Mouse (Mus musculus): ENCODE results near the gene Cdiptos. TPM values are rescaled to one million over a fixed set of nuclear protein-coding genes. Genes with fewer than 3 reads are reported as not detected.
A peak's percentile ranks its signal among the peaks of the same experiment; 100 is the strongest.

Gene Cdiptos
- total and polyA plus RNA-seq, 2 experiments from 2014 or later: 1.5 TPM; not detected in 1

- Histone ChIP-seq H3K4me2 (ENCODE audit: low read depth, low read length) (no peak overlapping the region), H3K27me3 (ENCODE audit: control insufficient read depth, insufficient read depth, low read length) (no peaks in the 10 kb centered on the region), H3K9me3 (replicated peaks; ENCODE audit: control insufficient read depth, low read length) (no peaks in the 10 kb centered on the region), H3K9ac (replicated peaks; ENCODE audit: low read depth, low read length) (no peak overlapping the region), H3K4me3 (ENCODE audit: low read depth, low read length) (no peak overlapping the region), H3K36me3 (replicated peaks; ENCODE audit: control insufficient read depth, insufficient read depth, low read length) (0 out of 2 replicates have a peak, but pooled peaks cover 10% of the 10 kb centered on the region), H3K4me1 (ENCODE audit: control insufficient read depth, insufficient read depth) (peaks cover 25% of the 10 kb centered on the region), H3K27ac (ENCODE audit: low read depth) (no peak overlapping the region)
- DNase-seq (ENCODE audit: low spot score) (no peak), ATAC-seq (ENCODE audit: insufficient read depth, low read depth) (no peak)
- 97% methylated on average over 10 of the region's 10 CpGs for WGBS
- TF ChIP-seq CTCF (IDR thresholded peaks at IDR 0.05; ENCODE audit: low read depth) (no peak), EP300 (IDR thresholded peaks at IDR 0.05; ENCODE audit: low read depth) (no peak)
These were observed 36.9 kb upstream of the Cdiptos start for GRCm38 (mm10) chr7:127012845-127013244.

- ATAC-seq (ENCODE audit: insufficient read depth, low read depth): no peak
- 72% methylated on average over 6 of the region's 6 CpGs for WGBS
- no peak overlapping the region for H3K27ac ChIP-seq (ENCODE audit: low read depth)
- DNase-seq (ENCODE audit: low spot score): no peak
- no peaks in the 10 kb centered on the region for H3K9me3 ChIP-seq (replicated peaks; ENCODE audit: control insufficient read depth, low read length)
- peaks cover 25% of the 10 kb centered on the region for H3K4me1 ChIP-seq (ENCODE audit: control insufficient read depth, insufficient read depth)
- H3K9ac ChIP-seq (replicated peaks; ENCODE audit: low read depth, low read length): no peak overlapping the region
- H3K4me2 ChIP-seq (ENCODE audit: low read depth, low read length): no peak overlapping the region
- H3K4me3 ChIP-seq (ENCODE audit: low read depth, low read length): no peak overlapping the region
- H3K36me3 ChIP-seq (replicated peaks; ENCODE audit: control insufficient read depth, insufficient read depth, low read length): 0 out of 2 replicates have a peak, but pooled peaks cover 10% of the 10 kb centered on the region
- no peak for TF ChIP-seq CTCF (IDR thresholded peaks at IDR 0.05; ENCODE audit: low read depth)
- no peak for TF ChIP-seq EP300 (IDR thresholded peaks at IDR 0.05; ENCODE audit: low read depth)
- no peaks in the 10 kb centered on the region for H3K27me3 ChIP-seq (ENCODE audit: control insufficient read depth, insufficient read depth, low read length)
These were observed 36.5 kb upstream of the Cdiptos start for GRCm38 (mm10) chr7:127012374-127012773.

- DNase-seq (ENCODE audit: low spot score) (no peak), ATAC-seq (ENCODE audit: insufficient read depth, low read depth) (no peak)
- H3K36me3 ChIP-seq (replicated peaks; ENCODE audit: control insufficient read depth, insufficient read depth, low read length): 0 out of 2 replicates have a peak, but pooled peaks cover 10% of the 10 kb centered on the region
These were observed 35.8 kb upstream of the Cdiptos start for GRCm38 (mm10) chr7:127011717-127012116.

GRCm38 (mm10) chr7:127011051-127011450, 35.2 kb upstream of the Cdiptos start:
- 96% methylated on average over 2 of the region's 2 CpGs for WGBS
- Histone ChIP-seq H3K27ac (ENCODE audit: low read depth) (no peak overlapping the region), H3K9me3 (replicated peaks; ENCODE audit: control insufficient read depth, low read length) (no peaks in the 10 kb centered on the region), H3K9ac (replicated peaks; ENCODE audit: low read depth, low read length) (no peak overlapping the region), H3K4me2 (ENCODE audit: low read depth, low read length) (no peak overlapping the region), H3K27me3 (ENCODE audit: control insufficient read depth, insufficient read depth, low read length) (no peaks in the 10 kb centered on the region), H3K4me3 (ENCODE audit: low read depth, low read length) (no peak overlapping the region), H3K36me3 (replicated peaks; ENCODE audit: control insufficient read depth, insufficient read depth, low read length) (0 out of 2 replicates have a peak, but pooled peaks cover 10% of the 10 kb centered on the region), H3K4me1 (ENCODE audit: control insufficient read depth, insufficient read depth) (peaks cover 28% of the 10 kb centered on the region)
- ATAC-seq (ENCODE audit: insufficient read depth, low read depth) (no peak), DNase-seq (ENCODE audit: low spot score) (no peak)
- TF ChIP-seq CTCF (IDR thresholded peaks at IDR 0.05; ENCODE audit: low read depth) (no peak), EP300 (IDR thresholded peaks at IDR 0.05; ENCODE audit: low read depth) (no peak)

More at GRCm38 (mm10) chr7:127011717-127012116, 35.8 kb upstream of the Cdiptos start:
- WGBS: 76% methylated on average over 2 of the region's 2 CpGs
- Histone ChIP-seq H3K4me1 (ENCODE audit: control insufficient read depth, insufficient read depth) (peaks cover 25% of the 10 kb centered on the region), H3K9ac (replicated peaks; ENCODE audit: low read depth, low read length) (no peak overlapping the region), H3K9me3 (replicated peaks; ENCODE audit: control insufficient read depth, low read length) (no peaks in the 10 kb centered on the region), H3K27ac (ENCODE audit: low read depth) (no peak overlapping the region), H3K4me3 (ENCODE audit: low read depth, low read length) (no peak overlapping the region), H3K4me2 (ENCODE audit: low read depth, low read length) (no peak overlapping the region), H3K27me3 (ENCODE audit: control insufficient read depth, insufficient read depth, low read length) (no peaks in the 10 kb centered on the region)
- no peak for TF ChIP-seq CTCF (IDR thresholded peaks at IDR 0.05; ENCODE audit: low read depth)
- TF ChIP-seq EP300 (IDR thresholded peaks at IDR 0.05; ENCODE audit: low read depth): no peak

- Histone ChIP-seq H3K36me3 (replicated peaks; ENCODE audit: control insufficient read depth, insufficient read depth, low read length) (0 out of 2 replicates have a peak, but pooled peaks cover 6% of the 10 kb centered on the region), H3K4me3 (ENCODE audit: low read depth, low read length) (no peak overlapping the region), H3K4me1 (ENCODE audit: control insufficient read depth, insufficient read depth) (peaks cover 21% of the 10 kb centered on the region), H3K4me2 (ENCODE audit: low read depth, low read length) (no peak overlapping the region), H3K27ac (ENCODE audit: low read depth) (peak overlapping the region; percentile 85), H3K9ac (replicated peaks; ENCODE audit: low read depth, low read length) (no peak overlapping the region), H3K9me3 (replicated peaks; ENCODE audit: control insufficient read depth, low read length) (no peaks in the 10 kb centered on the region), H3K27me3 (ENCODE audit: control insufficient read depth, insufficient read depth, low read length) (no peaks in the 10 kb centered on the region)
- 82% methylated on average over 17 of the region's 17 CpGs for WGBS
- TF ChIP-seq EP300 (IDR thresholded peaks at IDR 0.05; ENCODE audit: low read depth) (no peak), CTCF (IDR thresholded peaks at IDR 0.05; ENCODE audit: low read depth) (no peak)
- DNase-seq (ENCODE audit: low spot score) (no peak), ATAC-seq (ENCODE audit: insufficient read depth, low read depth) (no peak)
These were observed 33.6 kb upstream of the Cdiptos start for GRCm38 (mm10) chr7:127009307-127010085.

Measured in heart, postnatal 0 days (tissue).